Mouse (Mus musculus) erythroblast, embryonic 14.5 days (primary cell): ENCODE measurements around the gene Nepn. TPM values are rescaled to one million over a fixed set of nuclear protein-coding genes. Genes with fewer than 3 reads are reported as not detected.

Experiments
- H3K27me3 ChIP-seq: 2 replicates; pipeline ENCODE4 v1.6.1; 2012; ENCODE audit warnings: inconsistent platforms; ENCODE audit not compliant: control insufficient read depth
- H3K36me3 ChIP-seq: 2 replicates; pipeline ENCODE4 v1.6.1; 2012; ENCODE audit warnings: mild to moderate bottlenecking, inconsistent platforms; ENCODE audit not compliant: control insufficient read depth
- H3K4me1 ChIP-seq: 2 replicates; pipeline ENCODE4 v1.6.1; 2012; ENCODE audit warnings: inconsistent platforms; ENCODE audit not compliant: control insufficient read depth
- H3K4me3 ChIP-seq: replicated peaks from 2 replicates; pipeline ENCODE3; 2012; ENCODE audit warnings: moderate library complexity, mild to moderate bottlenecking, inconsistent platforms
- H3K9me3 ChIP-seq: 2 replicates; pipeline ENCODE4 v1.6.1; 2012; ENCODE audit warnings: low read length, inconsistent platforms, mixed read lengths; ENCODE audit not compliant: control insufficient read depth
- GATA1 ChIP-seq: IDR thresholded peaks from 2 replicates; pipeline ENCODE4 v1.6.1; 2012; ENCODE audit warnings: low read length, inconsistent platforms, mixed read lengths
- TAL1 ChIP-seq: IDR thresholded peaks from 3 replicates; pipeline ENCODE4 v1.6.1; 2012; ENCODE audit warnings: low read length, inconsistent platforms, mixed read lengths
- polyA plus RNA-seq: library from polyadenylated mRNA; stranded (reverse); fragments of >175 nt; gene quantifications from 2 replicates; pipeline ENCODE4 v1.2.3, GENCODE M21; 2012

The Nepn gene
- polyA plus RNA-seq, 1 experiment: not detected

GRCm38 (mm10) chr10:52391208-52391607, 2.4 kb downstream of the Nepn start:
- Histone ChIP-seq H3K36me3 (no peaks in the 10 kb centered on the region), H3K9me3 (no peaks in the 10 kb centered on the region), H3K27me3 (no peaks in the 10 kb centered on the region), H3K4me1 (no peaks in the 10 kb centered on the region), H3K4me3 (no peak overlapping the region)
- no peak for TF ChIP-seq GATA1
- no peak for TF ChIP-seq TAL1

GRCm38 (mm10) chr10:52396647-52397046, 7.9 kb downstream of the Nepn start:
- Histone ChIP-seq H3K9me3 (no peaks in the 10 kb centered on the region), H3K4me3 (no peak overlapping the region), H3K27me3 (no peaks in the 10 kb centered on the region), H3K36me3 (no peaks in the 10 kb centered on the region), H3K4me1 (no peaks in the 10 kb centered on the region)
- TF ChIP-seq TAL1: no peak
- no peak for TF ChIP-seq GATA1

- H3K27me3 ChIP-seq: peaks cover 2% of the 10 kb centered on the region; the same call in 1 of the 2 replicates
- H3K9me3 ChIP-seq: no peaks in the 10 kb centered on the region
- no peaks in the 10 kb centered on the region for H3K36me3 ChIP-seq
- no peaks in the 10 kb centered on the region for H3K4me1 ChIP-seq
- TF ChIP-seq GATA1 (no peak), TAL1 (no peak)
- H3K4me3 ChIP-seq: no peak overlapping the region
Measured at GRCm38 (mm10) chr10:52398715-52399114, 9.9 kb downstream of the Nepn start.

GRCm38 (mm10) chr10:52399722-52400121, 10.9 kb downstream of the Nepn start:
- H3K4me1 ChIP-seq: no peaks in the 10 kb centered on the region
- TF ChIP-seq GATA1: no peak
- H3K4me3 ChIP-seq: no peak overlapping the region
- H3K36me3 ChIP-seq: no peaks in the 10 kb centered on the region
- no peaks in the 10 kb centered on the region for H3K9me3 ChIP-seq
- H3K27me3 ChIP-seq: peaks cover 2% of the 10 kb centered on the region; the same call in 1 of the 2 replicates

- Histone ChIP-seq H3K36me3 (no peaks in the 10 kb centered on the region), H3K27me3 (peaks cover 12% of the 10 kb centered on the region), H3K4me1 (no peaks in the 10 kb centered on the region), H3K9me3 (no peaks in the 10 kb centered on the region), H3K4me3 (no peak overlapping the region)
- TF ChIP-seq TAL1: no peak
- no peak for TF ChIP-seq GATA1
Measured at GRCm38 (mm10) chr10:52405160-52405559, 16.4 kb downstream of the Nepn start.

- TF ChIP-seq TAL1: no peak
- TF ChIP-seq GATA1: no peak
- no peaks in the 10 kb centered on the region for H3K9me3 ChIP-seq
- no peak overlapping the region for H3K4me3 ChIP-seq
- H3K27me3 ChIP-seq: peaks cover 10% of the 10 kb centered on the region
- no peaks in the 10 kb centered on the region for H3K4me1 ChIP-seq
- no peaks in the 10 kb centered on the region for H3K36me3 ChIP-seq
Measured at GRCm38 (mm10) chr10:52407526-52407925, 18.8 kb downstream of the Nepn start.

GRCm38 (mm10) chr10:52415020-52415419, 26.2 kb downstream of the Nepn start:
- Histone ChIP-seq H3K4me1 (peaks cover 38% of the 10 kb centered on the region), H3K27me3 (peaks cover 6% of the 10 kb centered on the region), H3K9me3 (no peaks in the 10 kb centered on the region), H3K36me3 (no peaks in the 10 kb centered on the region), H3K4me3 (no peak overlapping the region)
- TF ChIP-seq TAL1 (no peak), GATA1 (no peak)

GRCm38 (mm10) chr10:52416458-52416857, 27.7 kb downstream of the Nepn start:
- H3K36me3 ChIP-seq: no peaks in the 10 kb centered on the region; the same call in 1 of the 2 replicates
- no peaks in the 10 kb centered on the region for H3K9me3 ChIP-seq
- TF ChIP-seq GATA1 (no peak), TAL1 (no peak)
- peaks cover 40% of the 10 kb centered on the region for H3K4me1 ChIP-seq
- H3K27me3 ChIP-seq: peaks cover 4% of the 10 kb centered on the region; the same call in 1 of the 2 replicates
- H3K4me3 ChIP-seq: peak overlapping the region; percentile 93

GRCm38 (mm10) chr10:52417299-52417997, 28.7 kb downstream of the Nepn start, which contains the start of gene Nus1:
TSS of gene Nus1 (plus strand) at chr10:52417547.
- Histone ChIP-seq H3K9me3 (no peaks in the 10 kb centered on the region), H3K27me3 (peaks cover 4% of the 10 kb centered on the region; the same call in 1 of the 2 replicates), H3K36me3 (no peaks in the 10 kb centered on the region; the same call in none of the 2 replicates), H3K4me1 (peaks cover 40% of the 10 kb centered on the region), H3K4me3 (peak within 1 kb of the TSS; percentile 93)
- TF ChIP-seq TAL1 (no peak), GATA1 (no peak)
